Mouse (Mus musculus): ENCODE results near the gene Ear1. TPM values are rescaled to one million over a fixed set of nuclear protein-coding genes. Genes with fewer than 3 reads are reported as not detected.
"Not testable (repeated sequence)": the region's sequence is repeated elsewhere in the genome, so short reads cannot be mapped to it uniquely, and the experiment has no call there.

Ear1 gene
- polyA plus RNA-seq (2014; fragmentation: Nextera tagmentation; extraction: Ambion mirVana) = not detected in 2 replicates

GRCm38 (mm10) chr14:43875417-43875816 is at the start of gene Ear1:
TSS of gene Ear1 (minus strand) at chr14:43875517.
- WGBS = no CpG with 5 or more reads among the region's 3 CpGs

GRCm38 (mm10) chr14:43924688-43925403 is 49.5 kb upstream of the Ear1 start, which contains the start of gene Gm8113:
TSS of gene Gm8113 (plus strand) at chr14:43925390.
- H3K36me3 ChIP-seq (ENCODE audit: control insufficient read depth, insufficient read depth, low read length); H3K4me1 ChIP-seq (ENCODE audit: control insufficient read depth, insufficient read depth, low read length); H3K27me3 ChIP-seq (replicated peaks; ENCODE audit: control insufficient read depth, insufficient read depth, low read length); H3K9me3 ChIP-seq (replicated peaks; ENCODE audit: control insufficient read depth, low read length): not testable (repeated sequence)
- peak within 1 kb of the TSS; percentile 65 for H3K9ac ChIP-seq (ENCODE audit: low read length)
- ATAC-seq (peak; percentile 99), DNase-seq (ENCODE audit: low spot score) (peak; percentile 92)
- H3K4me2 ChIP-seq (ENCODE audit: low read length) = peak within 1 kb of the TSS; percentile 43
- H3K4me3 ChIP-seq (ENCODE audit: low read depth, low read length) = peak within 1 kb of the TSS; percentile 42
- peak within 1 kb of the TSS; percentile 77 for H3K27ac ChIP-seq (ENCODE audit: low read depth, low read length)
- WGBS = 8% methylated on average over 10 of the region's 10 CpGs

More at GRCm38 (mm10) chr14:43875417-43875816, at the start of gene Ear1:
- not testable (repeated sequence) for ATAC-seq; H3K4me2 ChIP-seq (ENCODE audit: low read length); DNase-seq (ENCODE audit: low spot score); H3K4me3 ChIP-seq (ENCODE audit: low read depth, low read length); H3K27me3 ChIP-seq (replicated peaks; ENCODE audit: control insufficient read depth, insufficient read depth, low read length); H3K36me3 ChIP-seq (ENCODE audit: control insufficient read depth, insufficient read depth, low read length); H3K27ac ChIP-seq (ENCODE audit: low read depth, low read length); H3K4me1 ChIP-seq (ENCODE audit: control insufficient read depth, insufficient read depth, low read length); H3K9ac ChIP-seq (ENCODE audit: low read length); H3K9me3 ChIP-seq (replicated peaks; ENCODE audit: control insufficient read depth, low read length)

- H3K9ac ChIP-seq (ENCODE audit: low read length); H3K27ac ChIP-seq (ENCODE audit: low read depth, low read length); H3K4me2 ChIP-seq (ENCODE audit: low read length); ATAC-seq; H3K4me1 ChIP-seq (ENCODE audit: control insufficient read depth, insufficient read depth, low read length); DNase-seq (ENCODE audit: low spot score); H3K36me3 ChIP-seq (ENCODE audit: control insufficient read depth, insufficient read depth, low read length); H3K9me3 ChIP-seq (replicated peaks; ENCODE audit: control insufficient read depth, low read length); H3K27me3 ChIP-seq (replicated peaks; ENCODE audit: control insufficient read depth, insufficient read depth, low read length); H3K4me3 ChIP-seq (ENCODE audit: low read depth, low read length): not testable (repeated sequence)
- WGBS = 99% methylated on average over 3 of the region's 3 CpGs
These were observed 48.1 kb upstream of the Ear1 start, which contains the start of gene Ear10 for GRCm38 (mm10) chr14:43923459-43923858. TSS of gene Ear10 (minus strand) at chr14:43923559.

GRCm38 (mm10) chr14:43918214-43918613 is 42.9 kb upstream of the Ear1 start:
- not testable (repeated sequence) for H3K9me3 ChIP-seq (replicated peaks; ENCODE audit: control insufficient read depth, low read length); ATAC-seq; H3K4me3 ChIP-seq (ENCODE audit: low read depth, low read length); H3K4me1 ChIP-seq (ENCODE audit: control insufficient read depth, insufficient read depth, low read length); H3K27me3 ChIP-seq (replicated peaks; ENCODE audit: control insufficient read depth, insufficient read depth, low read length); H3K4me2 ChIP-seq (ENCODE audit: low read length); H3K36me3 ChIP-seq (ENCODE audit: control insufficient read depth, insufficient read depth, low read length); H3K9ac ChIP-seq (ENCODE audit: low read length); H3K27ac ChIP-seq (ENCODE audit: low read depth, low read length); DNase-seq (ENCODE audit: low spot score)

GRCm38 (mm10) chr14:43898577-43898976 is 23.3 kb upstream of the Ear1 start:
- H3K36me3 ChIP-seq (ENCODE audit: control insufficient read depth, insufficient read depth, low read length); H3K9me3 ChIP-seq (replicated peaks; ENCODE audit: control insufficient read depth, low read length); H3K4me1 ChIP-seq (ENCODE audit: control insufficient read depth, insufficient read depth, low read length); ATAC-seq; H3K4me3 ChIP-seq (ENCODE audit: low read depth, low read length); H3K27ac ChIP-seq (ENCODE audit: low read depth, low read length); H3K27me3 ChIP-seq (replicated peaks; ENCODE audit: control insufficient read depth, insufficient read depth, low read length); H3K4me2 ChIP-seq (ENCODE audit: low read length); DNase-seq (ENCODE audit: low spot score); H3K9ac ChIP-seq (ENCODE audit: low read length): not testable (repeated sequence)
- WGBS = 86% methylated on average over 3 of the region's 3 CpGs

GRCm38 (mm10) chr14:43895357-43895756 is 20.0 kb upstream of the Ear1 start:
- not testable (repeated sequence) for H3K9me3 ChIP-seq (replicated peaks; ENCODE audit: control insufficient read depth, low read length); H3K9ac ChIP-seq (ENCODE audit: low read length); H3K27ac ChIP-seq (ENCODE audit: low read depth, low read length); DNase-seq (ENCODE audit: low spot score); H3K4me3 ChIP-seq (ENCODE audit: low read depth, low read length); H3K4me1 ChIP-seq (ENCODE audit: control insufficient read depth, insufficient read depth, low read length); H3K4me2 ChIP-seq (ENCODE audit: low read length); H3K27me3 ChIP-seq (replicated peaks; ENCODE audit: control insufficient read depth, insufficient read depth, low read length); H3K36me3 ChIP-seq (ENCODE audit: control insufficient read depth, insufficient read depth, low read length); ATAC-seq
- 43% methylated on average over 1 of the region's 2 CpGs for WGBS

- 71% methylated on average over 1 of the region's 1 CpGs for WGBS
- not testable (repeated sequence) for H3K4me2 ChIP-seq (ENCODE audit: low read length); DNase-seq (ENCODE audit: low spot score); H3K4me3 ChIP-seq (ENCODE audit: low read depth, low read length); ATAC-seq; H3K27ac ChIP-seq (ENCODE audit: low read depth, low read length); H3K27me3 ChIP-seq (replicated peaks; ENCODE audit: control insufficient read depth, insufficient read depth, low read length); H3K9me3 ChIP-seq (replicated peaks; ENCODE audit: control insufficient read depth, low read length); H3K4me1 ChIP-seq (ENCODE audit: control insufficient read depth, insufficient read depth, low read length); H3K36me3 ChIP-seq (ENCODE audit: control insufficient read depth, insufficient read depth, low read length); H3K9ac ChIP-seq (ENCODE audit: low read length)
These were observed 16.0 kb upstream of the Ear1 start for GRCm38 (mm10) chr14:43891288-43891687.

- H3K4me2 ChIP-seq (ENCODE audit: low read length); H3K36me3 ChIP-seq (ENCODE audit: control insufficient read depth, insufficient read depth, low read length); H3K27me3 ChIP-seq (replicated peaks; ENCODE audit: control insufficient read depth, insufficient read depth, low read length); H3K4me3 ChIP-seq (ENCODE audit: low read depth, low read length); H3K4me1 ChIP-seq (ENCODE audit: control insufficient read depth, insufficient read depth, low read length); H3K27ac ChIP-seq (ENCODE audit: low read depth, low read length); ATAC-seq; DNase-seq (ENCODE audit: low spot score); H3K9ac ChIP-seq (ENCODE audit: low read length); H3K9me3 ChIP-seq (replicated peaks; ENCODE audit: control insufficient read depth, low read length): not testable (repeated sequence)
- WGBS = 47% methylated on average over 1 of the region's 1 CpGs
These were observed 10.9 kb upstream of the Ear1 start for GRCm38 (mm10) chr14:43886235-43886634.

- not testable (repeated sequence) for H3K36me3 ChIP-seq (ENCODE audit: control insufficient read depth, insufficient read depth, low read length); H3K9ac ChIP-seq (ENCODE audit: low read length); H3K4me1 ChIP-seq (ENCODE audit: control insufficient read depth, insufficient read depth, low read length); H3K4me2 ChIP-seq (ENCODE audit: low read length); H3K4me3 ChIP-seq (ENCODE audit: low read depth, low read length); ATAC-seq; H3K9me3 ChIP-seq (replicated peaks; ENCODE audit: control insufficient read depth, low read length); H3K27me3 ChIP-seq (replicated peaks; ENCODE audit: control insufficient read depth, insufficient read depth, low read length); DNase-seq (ENCODE audit: low spot score); H3K27ac ChIP-seq (ENCODE audit: low read depth, low read length)
- 90% methylated on average over 5 of the region's 5 CpGs for WGBS
These were observed 4.7 kb upstream of the Ear1 start for GRCm38 (mm10) chr14:43879966-43880545.

Measured in forebrain, embryonic 14.5 days (tissue).